Mouse (Mus musculus) ovary, postnatal 10 days (tissue): ENCODE data around the gene Hsd17b1.
"Not testable (repeated sequence)": the region's sequence is repeated elsewhere in the genome, so short reads cannot be mapped to it uniquely, and the experiment has no call there.

Experiments
- DNase-seq: peaks from one replicate; pipeline ENCODE4 v3.0.0; 2022; ENCODE audit warnings: low spot score

Gene Hsd17b1

GRCm38 (mm10) chr11:101086323-101086674 is 8.1 kb downstream of the Hsd17b1 start:
- DNase-seq = no peak

GRCm38 (mm10) chr11:101086756-101087681 is 8.8 kb downstream of the Hsd17b1 start, which contains the start of gene Mlx:
Mlx (plus strand) TSS chr11:101087277.
- peak; percentile 69 for DNase-seq

- DNase-seq = no peak
Observed at GRCm38 (mm10) chr11:101087682-101088055, 9.5 kb downstream of the Hsd17b1 start.

GRCm38 (mm10) chr11:101089931-101090330 is 11.7 kb downstream of the Hsd17b1 start:
- DNase-seq = no peak

- DNase-seq = no peak
Observed at GRCm38 (mm10) chr11:101094930-101095313, 16.7 kb downstream of the Hsd17b1 start.

- peak; percentile 75 for DNase-seq
Observed at GRCm38 (mm10) chr11:101095314-101096024, 17.3 kb downstream of the Hsd17b1 start, which contains the start of gene Psmc3ip. Psmc3ip (minus strand) TSS chr11:101095436.

GRCm38 (mm10) chr11:101098231-101098630 is 20.0 kb downstream of the Hsd17b1 start:
- DNase-seq = no peak

GRCm38 (mm10) chr11:101103011-101103410 is 24.8 kb downstream of the Hsd17b1 start:
- no peak for DNase-seq

GRCm38 (mm10) chr11:101109351-101109750 is 31.1 kb downstream of the Hsd17b1 start:
- DNase-seq = no peak

- no peak for DNase-seq
Observed at GRCm38 (mm10) chr11:101110708-101111107, 32.5 kb downstream of the Hsd17b1 start.

- no peak for DNase-seq
Observed at GRCm38 (mm10) chr11:101111178-101111577, 33.0 kb downstream of the Hsd17b1 start.

GRCm38 (mm10) chr11:101112186-101112585 is 34.0 kb downstream of the Hsd17b1 start:
- DNase-seq = no peak

- DNase-seq = no peak
Observed at GRCm38 (mm10) chr11:101115564-101115963, 37.4 kb downstream of the Hsd17b1 start.

GRCm38 (mm10) chr11:101118105-101118504 is 39.9 kb downstream of the Hsd17b1 start:
- no peak for DNase-seq

- no peak for DNase-seq
Observed at GRCm38 (mm10) chr11:101119131-101119760, 41.0 kb downstream of the Hsd17b1 start.

GRCm38 (mm10) chr11:101119761-101120544 is 41.7 kb downstream of the Hsd17b1 start, which contains the start of the genes Retreg3 and Tubg1:
Retreg3 (minus strand) TSS chr11:101119893.
Tubg1 (plus strand) TSS chr11:101119938.
- peak; percentile 94 for DNase-seq

GRCm38 (mm10) chr11:101120545-101121188 is 42.5 kb downstream of the Hsd17b1 start:
- no peak for DNase-seq

GRCm38 (mm10) chr11:101124494-101124893 is 46.3 kb downstream of the Hsd17b1 start:
- not testable (repeated sequence) for DNase-seq

- DNase-seq = not testable (repeated sequence)
Observed at GRCm38 (mm10) chr11:101125008-101125407, 46.8 kb downstream of the Hsd17b1 start.

GRCm38 (mm10) chr11:101127075-101127474 is 48.9 kb downstream of the Hsd17b1 start:
- DNase-seq = no peak

- no peak for DNase-seq
Observed at GRCm38 (mm10) chr11:101128996-101129577, 50.9 kb downstream of the Hsd17b1 start.
